Mouse (Mus musculus): Measurements from ENCODE around the gene Ocrl. TPM values are rescaled to one million over a fixed set of nuclear protein-coding genes. Genes with fewer than 3 reads are reported as not detected.

The Ocrl gene
- polyA plus RNA-seq (2012; ENCODE audit: insufficient read depth, insufficient read length, low replicate concordance, missing spikeins) = not detected in 2 replicates

DNA sequence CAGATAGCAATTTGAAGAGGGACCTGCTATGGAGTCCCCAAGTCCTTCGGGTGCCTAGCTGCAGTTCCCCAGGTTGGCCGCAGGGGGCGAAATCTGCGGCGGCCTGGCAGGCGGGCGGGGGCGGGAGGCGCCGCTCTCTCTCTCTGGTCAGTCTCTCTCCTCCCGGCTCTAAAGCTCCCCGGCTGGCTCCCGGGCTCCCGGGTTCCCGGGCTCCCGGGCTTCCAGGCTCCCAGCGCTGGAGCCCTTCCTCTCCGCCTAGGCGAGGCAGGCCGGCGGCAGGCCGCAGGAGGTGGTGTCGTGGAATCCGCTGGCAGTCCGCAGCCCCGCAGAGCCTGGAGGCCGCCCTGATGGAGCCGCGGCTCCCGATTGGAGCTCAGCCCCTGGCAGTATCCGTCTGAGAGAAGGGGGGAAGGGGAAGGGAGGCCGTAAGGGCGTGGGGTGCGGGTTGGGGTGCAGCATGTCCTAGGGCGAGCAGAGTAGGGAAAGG, at the start of gene Ocrl:
Ocrl (plus strand) TSS at position 82 of the 487 bp plus-strand sequence.
- Histone ChIP-seq H3K4me1 (ENCODE audit: control insufficient read depth, insufficient read depth, low read length) (no peaks in the 10 kb centered on the region), H3K27ac (ENCODE audit: insufficient read depth, low read depth, low read length) (peak within 1 kb of the TSS; percentile 86; the same call in 1 of the 2 replicates), H3K4me3 (ENCODE audit: insufficient read depth, low read depth, low read length) (peak within 1 kb of the TSS; percentile 91)
- TF ChIP-seq POLR2A (IDR thresholded peaks at IDR 0.05; ENCODE audit: insufficient read depth, low read depth, low read length) = peak; percentile 39; the same call in 1 of the 2 replicates
- peak; percentile 82 for TF ChIP-seq CTCF (IDR thresholded peaks at IDR 0.05; ENCODE audit: insufficient read depth, low read depth, low read length)
- WGBS = 7% methylated on average over 35 of the region's 35 CpGs

DNA sequence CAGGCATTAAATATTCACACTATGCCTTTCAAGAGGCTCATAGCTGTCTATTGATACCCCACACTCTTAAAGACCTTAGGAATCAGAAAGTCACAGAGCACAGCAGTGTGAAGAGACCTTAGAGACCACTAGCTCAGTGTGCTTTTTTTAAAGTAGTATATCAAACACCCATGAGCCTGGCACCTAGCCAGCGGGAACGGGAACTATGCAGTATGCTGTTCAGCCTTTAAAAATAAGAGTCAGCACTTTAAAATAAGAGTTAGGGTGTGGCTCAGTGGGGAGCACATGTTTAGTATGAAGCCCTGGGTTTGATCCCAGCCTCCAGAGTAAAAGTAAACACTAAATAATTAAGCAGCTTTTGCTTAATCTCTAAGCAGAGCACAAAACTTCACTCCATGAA, 32.1 kb upstream of the Ocrl start:
- 25% methylated on average over 2 of the region's 2 CpGs for WGBS
- no peaks in the 10 kb centered on the region for H3K4me1 ChIP-seq (ENCODE audit: control insufficient read depth, insufficient read depth, low read length)
- no peak for TF ChIP-seq POLR2A (IDR thresholded peaks at IDR 0.05; ENCODE audit: insufficient read depth, low read depth, low read length)
- TF ChIP-seq CTCF (IDR thresholded peaks at IDR 0.05; ENCODE audit: insufficient read depth, low read depth, low read length) = no peak
- H3K27ac ChIP-seq (ENCODE audit: insufficient read depth, low read depth, low read length) = no peak overlapping the region
- H3K4me3 ChIP-seq (ENCODE audit: insufficient read depth, low read depth, low read length) = no peak overlapping the region

DNA sequence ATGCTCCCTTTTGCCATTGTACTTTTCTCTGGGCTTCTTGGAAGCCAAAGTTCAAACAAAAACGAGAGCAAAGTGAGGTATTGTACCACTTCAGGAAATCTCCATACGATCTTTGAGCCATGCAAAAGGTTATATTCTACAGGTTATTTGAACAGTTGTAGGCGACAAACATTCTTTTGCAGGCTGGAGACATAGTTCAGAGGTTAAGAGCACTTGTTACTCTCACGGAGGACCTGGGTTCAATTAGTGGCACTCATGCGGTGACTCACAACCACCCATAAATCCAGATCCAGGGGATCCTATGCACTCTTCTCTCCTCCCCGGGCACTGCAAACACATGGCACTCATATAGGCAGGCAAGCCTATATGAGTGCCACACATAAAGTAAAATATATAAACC, 29.4 kb upstream of the Ocrl start:
- TF ChIP-seq POLR2A (IDR thresholded peaks at IDR 0.05; ENCODE audit: insufficient read depth, low read depth, low read length) = no peak
- no peak for TF ChIP-seq CTCF (IDR thresholded peaks at IDR 0.05; ENCODE audit: insufficient read depth, low read depth, low read length)
- Histone ChIP-seq H3K27ac (ENCODE audit: insufficient read depth, low read depth, low read length) (no peak overlapping the region), H3K4me3 (ENCODE audit: insufficient read depth, low read depth, low read length) (no peak overlapping the region), H3K4me1 (ENCODE audit: control insufficient read depth, insufficient read depth, low read length) (no peaks in the 10 kb centered on the region)
- WGBS = 90% methylated on average over 6 of the region's 6 CpGs

DNA sequence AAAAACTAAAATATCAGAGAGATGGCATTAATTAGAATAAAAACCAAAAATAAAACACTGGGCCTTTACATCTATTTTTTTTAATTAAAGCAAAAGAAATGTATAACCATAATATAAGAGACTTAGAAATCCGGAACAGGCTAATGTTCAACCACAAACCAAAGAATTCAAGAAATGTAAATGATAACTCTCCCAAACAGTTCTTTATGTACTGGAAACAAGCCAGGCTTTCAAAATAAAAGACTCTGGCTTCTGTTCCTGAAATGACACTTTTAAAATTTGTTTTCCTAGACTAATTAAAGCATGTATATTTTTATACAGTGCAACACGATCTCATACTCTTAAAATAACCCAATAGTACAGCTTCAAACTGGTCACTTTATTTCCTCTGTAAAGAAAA, 24.8 kb upstream of the Ocrl start:
- TF ChIP-seq CTCF (IDR thresholded peaks at IDR 0.05; ENCODE audit: insufficient read depth, low read depth, low read length) = no peak
- TF ChIP-seq POLR2A (IDR thresholded peaks at IDR 0.05; ENCODE audit: insufficient read depth, low read depth, low read length) = no peak
- H3K27ac ChIP-seq (ENCODE audit: insufficient read depth, low read depth, low read length) = no peak overlapping the region
- 66% methylated on average over 2 of the region's 2 CpGs for WGBS
- H3K4me3 ChIP-seq (ENCODE audit: insufficient read depth, low read depth, low read length) = no peak overlapping the region
- H3K4me1 ChIP-seq (ENCODE audit: control insufficient read depth, insufficient read depth, low read length) = no peaks in the 10 kb centered on the region

DNA sequence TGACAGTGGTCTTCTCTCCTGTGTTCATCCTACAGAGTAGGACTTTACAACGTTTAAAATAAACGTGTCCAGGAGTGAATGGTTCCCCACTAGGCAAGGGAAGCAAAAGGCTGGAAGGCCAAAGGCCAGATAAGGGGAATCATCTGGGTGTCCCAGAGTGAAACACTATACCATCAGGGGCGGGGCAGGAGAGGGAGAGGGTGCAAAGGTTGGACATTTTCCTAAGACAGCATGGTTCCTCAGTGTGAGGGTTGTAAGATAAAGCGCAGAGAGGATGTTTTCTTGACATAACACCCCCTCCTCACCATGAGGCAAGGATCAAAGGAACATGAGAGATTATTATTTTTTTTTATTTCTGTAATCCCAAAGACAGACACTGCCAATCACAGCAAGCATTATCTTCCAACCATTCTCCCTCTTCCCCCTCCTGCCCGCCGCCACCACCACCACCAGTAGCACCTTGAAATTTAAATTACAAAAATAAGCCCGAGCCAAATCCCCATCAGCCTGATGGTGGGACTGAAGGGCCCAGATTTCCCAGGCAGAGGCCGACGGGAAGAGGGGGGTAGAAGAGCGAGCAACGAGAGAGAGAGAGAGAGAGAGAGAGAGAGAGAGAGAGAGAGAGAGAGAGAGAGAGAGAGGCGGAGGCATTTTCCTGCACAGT, 20.8 kb upstream of the Ocrl start:
- Histone ChIP-seq H3K4me1 (ENCODE audit: control insufficient read depth, insufficient read depth, low read length) (no peaks in the 10 kb centered on the region), H3K4me3 (ENCODE audit: insufficient read depth, low read depth, low read length) (peak overlapping the region; percentile 78), H3K27ac (ENCODE audit: insufficient read depth, low read depth, low read length) (no peak overlapping the region)
- TF ChIP-seq CTCF (IDR thresholded peaks at IDR 0.05; ENCODE audit: insufficient read depth, low read depth, low read length) (no peak), POLR2A (IDR thresholded peaks at IDR 0.05; ENCODE audit: insufficient read depth, low read depth, low read length) (no peak)
- 12% methylated on average over 11 of the region's 12 CpGs for WGBS

DNA sequence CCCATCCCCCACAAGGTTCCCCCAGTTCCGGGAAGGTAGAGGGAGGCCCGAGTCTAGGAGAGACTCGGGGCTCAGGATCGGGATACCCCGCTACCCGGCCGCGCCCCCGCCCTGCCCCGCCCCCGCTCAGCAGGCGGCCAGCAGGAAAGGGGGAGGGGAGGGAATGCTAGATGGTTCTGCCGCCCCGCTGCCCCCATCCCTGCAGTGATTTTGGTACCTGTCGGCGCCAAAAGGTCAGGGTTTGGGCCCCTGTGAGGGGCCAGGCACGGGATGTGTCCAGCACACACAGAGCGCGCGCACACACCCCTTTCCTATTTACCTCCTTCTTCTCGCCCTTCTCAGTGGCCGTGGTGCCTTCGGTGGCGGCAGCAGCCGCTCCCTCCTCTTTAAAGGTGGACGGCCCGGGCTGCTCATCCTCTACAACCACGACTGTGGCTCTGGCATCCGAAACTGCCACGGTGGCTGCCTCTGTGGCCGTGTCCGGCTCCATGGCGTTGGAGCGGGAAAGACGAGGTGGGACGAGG, 20.2 kb upstream of the Ocrl start:
- H3K27ac ChIP-seq (ENCODE audit: insufficient read depth, low read depth, low read length) = peak overlapping the region; percentile 20; the same call in 1 of the 2 replicates
- H3K4me3 ChIP-seq (ENCODE audit: insufficient read depth, low read depth, low read length) = peak overlapping the region; percentile 78
- TF ChIP-seq CTCF (IDR thresholded peaks at IDR 0.05; ENCODE audit: insufficient read depth, low read depth, low read length) (no peak), POLR2A (IDR thresholded peaks at IDR 0.05; ENCODE audit: insufficient read depth, low read depth, low read length) (no peak)
- no peaks in the 10 kb centered on the region for H3K4me1 ChIP-seq (ENCODE audit: control insufficient read depth, insufficient read depth, low read length)
- 29% methylated on average over 24 of the region's 36 CpGs for WGBS

DNA sequence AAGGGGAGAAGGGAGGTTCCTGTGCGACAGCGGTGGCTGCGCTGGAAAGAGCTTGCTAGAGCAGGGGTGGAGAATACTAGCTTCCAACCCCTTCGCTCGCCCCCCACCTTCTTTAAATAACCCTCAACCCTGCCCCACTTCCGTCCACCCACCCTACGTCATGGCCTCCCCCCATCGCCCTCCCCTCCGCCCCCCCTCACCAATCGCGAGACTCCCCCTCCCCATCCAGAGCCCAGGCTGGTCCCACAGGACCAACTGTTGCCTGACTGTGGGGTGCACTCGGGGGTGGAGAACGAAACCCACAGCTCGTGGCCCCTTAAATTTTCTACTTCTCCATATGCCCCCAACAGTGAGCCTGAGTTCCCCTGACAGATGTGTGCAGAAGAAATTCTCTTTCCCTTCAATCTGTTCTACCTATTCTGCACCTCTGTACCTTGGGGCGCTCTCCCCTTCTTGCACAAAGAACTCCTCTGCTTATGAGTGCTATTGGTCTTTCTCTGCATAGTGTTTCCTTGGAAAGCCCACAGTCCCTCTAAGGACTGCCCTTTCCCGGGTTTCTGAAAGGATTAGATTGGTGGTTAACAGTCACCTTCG, 19.7 kb upstream of the Ocrl start, which contains the start of gene Smarca1:
Smarca1 (minus strand) TSS at position 544 of the 594 bp plus-strand sequence.
- no peak for TF ChIP-seq CTCF (IDR thresholded peaks at IDR 0.05; ENCODE audit: insufficient read depth, low read depth, low read length)
- TF ChIP-seq POLR2A (IDR thresholded peaks at IDR 0.05; ENCODE audit: insufficient read depth, low read depth, low read length) = no peak
- Histone ChIP-seq H3K4me1 (ENCODE audit: control insufficient read depth, insufficient read depth, low read length) (no peaks in the 10 kb centered on the region), H3K27ac (ENCODE audit: insufficient read depth, low read depth, low read length) (peak within 1 kb of the TSS; percentile 20; the same call in 1 of the 2 replicates), H3K4me3 (ENCODE audit: insufficient read depth, low read depth, low read length) (peak within 1 kb of the TSS; percentile 78)
- 23% methylated on average over 16 of the region's 17 CpGs for WGBS

DNA sequence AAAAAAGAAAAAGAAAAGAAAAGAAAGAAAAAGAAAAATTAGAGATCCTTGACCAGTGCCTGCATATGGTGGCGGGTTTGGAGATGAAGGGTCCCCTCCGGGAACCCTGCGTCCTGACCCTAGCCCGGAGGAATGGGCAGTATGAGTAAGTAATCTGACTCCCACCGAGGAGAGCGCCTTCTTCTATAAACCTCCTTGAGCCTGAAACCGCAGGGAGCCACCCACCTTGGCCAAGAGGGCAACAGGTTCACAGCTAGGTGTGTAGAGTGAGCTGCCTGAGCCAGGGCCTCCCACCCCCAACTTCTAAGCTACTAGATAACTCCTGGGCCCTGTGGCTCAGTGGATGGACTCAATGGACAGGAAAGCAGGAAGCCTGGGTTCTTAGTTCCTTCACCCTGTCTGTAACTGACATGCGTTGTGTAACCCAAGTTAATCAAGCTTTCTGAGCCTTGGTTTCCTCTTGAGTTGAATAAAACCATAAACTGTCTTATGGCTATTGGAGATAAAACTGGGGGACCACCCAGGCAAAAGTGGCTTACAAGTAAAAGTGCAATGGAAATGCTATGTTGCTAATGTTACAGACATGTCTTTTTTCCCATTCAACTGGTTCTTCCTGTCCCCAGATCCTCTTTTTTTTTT, 836 bp downstream of the Ocrl start:
- no peak for TF ChIP-seq POLR2A (IDR thresholded peaks at IDR 0.05; ENCODE audit: insufficient read depth, low read depth, low read length)
- TF ChIP-seq CTCF (IDR thresholded peaks at IDR 0.05; ENCODE audit: insufficient read depth, low read depth, low read length) = no peak
- H3K27ac ChIP-seq (ENCODE audit: insufficient read depth, low read depth, low read length) = no peak overlapping the region
- H3K4me1 ChIP-seq (ENCODE audit: control insufficient read depth, insufficient read depth, low read length) = peaks cover 2% of the 10 kb centered on the region; the same call in 1 of the 2 replicates
- WGBS = 15% methylated on average over 8 of the region's 8 CpGs
- peak overlapping the region; percentile 91 for H3K4me3 ChIP-seq (ENCODE audit: insufficient read depth, low read depth, low read length)
